In the genomic region with DNA sequence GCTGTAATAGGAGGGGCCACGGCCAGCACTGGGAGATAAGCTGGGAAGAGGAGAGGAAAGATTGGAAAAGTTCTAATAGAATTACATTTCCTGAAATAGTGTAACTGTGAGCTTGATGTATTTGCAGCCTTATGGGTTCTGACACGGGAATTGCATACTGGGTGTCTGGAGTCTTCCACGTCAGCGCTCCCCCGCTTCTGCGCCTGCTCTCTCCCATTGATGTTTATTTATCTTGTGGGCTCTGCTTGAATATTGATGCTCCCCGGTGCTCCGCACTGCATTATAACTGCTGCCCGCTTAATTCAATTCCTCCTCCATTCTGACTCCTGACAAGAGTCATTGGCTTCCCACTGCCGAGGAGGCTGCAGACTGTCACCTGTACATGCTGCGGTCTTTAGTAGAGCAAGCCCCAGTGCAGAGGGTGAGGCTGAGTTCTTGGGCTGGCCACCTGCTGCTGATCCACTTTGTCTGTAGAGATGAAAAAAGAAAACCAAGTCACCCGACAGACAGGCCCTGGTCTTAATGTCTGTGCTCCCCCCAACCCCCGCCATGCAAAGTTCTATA, we compare ENCODE assay signal across 10 mouse cellular contexts.
"Had no signal": no experiment of that assay in that cellular context is flagged by ENCODE, and none has a peak within 500 bp of the region (broad histone marks: within the 10 kb centered on the region; RNA-seq: fewer than 3 reads in every experiment).

No protein-coding gene starts in this region.

- H3K4me3 ChIP-seq: layer of hippocampus, adult 2 months; limb, embryonic 13.5 days had no signal

- DNase-seq: kidney, adult 18-20 months; kidney, postnatal 10 days; kidney, postnatal 4 days; left cerebral cortex, postnatal 4 days; lung, adult 18-20 months; thymus, adult 18-20 months; thymus, postnatal 14 days had no signal

- H3K36me3 ChIP-seq: limb, embryonic 13.5 days had no signal

- H3K4me2 ChIP-seq: limb, embryonic 13.5 days had no signal

- H3K9ac ChIP-seq: liver, embryonic 14.5 days had no signal

- H3K27ac ChIP-seq: layer of hippocampus, adult 2 months; limb, embryonic 13.5 days; liver, embryonic 14.5 days had no signal
